Mouse (Mus musculus): ENCODE measurements at regions not wholly inside any gene's neighbourhood (a gene's known extent, or its start where the extent isn't known, plus 50 kb on each side); places are given as distances from the start of the nearest gene placed in this dataset.

- no peak overlapping the region for H3K9ac ChIP-seq (ENCODE audit: low read depth, low read length)
- no peaks in the 10 kb centered on the region for H3K4me1 ChIP-seq (replicated peaks; ENCODE audit: control insufficient read depth, insufficient read depth, low read length)
- no peaks in the 10 kb centered on the region for H3K27me3 ChIP-seq (replicated peaks; ENCODE audit: control insufficient read depth, insufficient read depth, low read length)
- no peak for ATAC-seq
- H3K4me3 ChIP-seq (ENCODE audit: low read depth, low read length): no peak overlapping the region
- H3K36me3 ChIP-seq (ENCODE audit: control insufficient read depth, insufficient read depth): no peaks in the 10 kb centered on the region
- WGBS: 50% methylated on average over 10 of the region's 10 CpGs
- no peak overlapping the region for H3K4me2 ChIP-seq (replicated peaks; ENCODE audit: low read depth)
- no peaks in the 10 kb centered on the region for H3K9me3 ChIP-seq (ENCODE audit: control insufficient read depth)
- TF ChIP-seq CTCF (IDR thresholded peaks at IDR 0.05; ENCODE audit: low read depth): no peak
- H3K27ac ChIP-seq (ENCODE audit: low read depth, low read length): no peak overlapping the region
Measured at GRCm38 (mm10) chr12:98106789-98107684, 152.2 kb downstream of the Galc start.

DNA sequence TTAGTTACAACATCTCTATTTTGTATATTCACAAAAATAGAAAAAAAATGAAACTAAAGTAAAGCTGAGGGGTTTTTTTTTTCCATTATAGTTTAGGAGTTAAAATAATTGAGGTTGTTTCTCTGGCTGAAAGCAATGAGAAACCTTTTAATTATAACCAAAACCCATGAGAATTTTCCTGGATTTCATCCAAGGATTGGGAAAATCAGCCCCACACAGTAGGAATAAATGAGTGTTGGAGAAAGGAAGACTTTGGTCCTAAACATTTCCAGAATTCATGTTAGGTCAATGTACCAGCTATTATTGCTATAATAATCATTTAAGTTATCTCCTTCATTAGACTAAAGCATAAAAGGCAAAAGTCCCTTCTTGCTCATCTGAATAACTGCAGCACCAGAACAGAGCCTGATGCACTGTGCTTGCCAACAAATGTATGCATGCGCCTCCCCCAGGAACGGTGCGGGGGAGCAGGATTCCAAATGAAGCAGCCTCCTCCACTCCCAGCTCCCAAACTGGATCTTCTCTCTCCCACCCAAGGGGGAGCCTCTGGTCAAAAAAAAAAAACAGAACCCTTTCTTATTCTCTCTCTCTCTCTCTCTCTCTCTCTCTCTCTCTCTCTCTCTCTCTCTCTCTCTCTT lies 153.0 kb downstream of the Galc start:
- no peak for ATAC-seq
- WGBS: 52% methylated on average over 3 of the region's 3 CpGs
- no peaks in the 10 kb centered on the region for H3K27me3 ChIP-seq (replicated peaks; ENCODE audit: control insufficient read depth, insufficient read depth, low read length)
- no peak overlapping the region for H3K27ac ChIP-seq (ENCODE audit: low read depth, low read length)
- TF ChIP-seq CTCF (IDR thresholded peaks at IDR 0.05; ENCODE audit: low read depth): no peak
- no peak overlapping the region for H3K9ac ChIP-seq (ENCODE audit: low read depth, low read length)
- no peaks in the 10 kb centered on the region for H3K36me3 ChIP-seq (ENCODE audit: control insufficient read depth, insufficient read depth)
- H3K4me3 ChIP-seq (ENCODE audit: low read depth, low read length): no peak overlapping the region
- H3K4me1 ChIP-seq (replicated peaks; ENCODE audit: control insufficient read depth, insufficient read depth, low read length): no peaks in the 10 kb centered on the region
- no peaks in the 10 kb centered on the region for H3K9me3 ChIP-seq (ENCODE audit: control insufficient read depth)
- no peak overlapping the region for H3K4me2 ChIP-seq (replicated peaks; ENCODE audit: low read depth)

GRCm38 (mm10) chr12:98105749-98106148 lies 153.5 kb downstream of the Galc start:
- Histone ChIP-seq H3K4me3 (ENCODE audit: low read depth, low read length) (no peak overlapping the region), H3K9me3 (ENCODE audit: control insufficient read depth) (no peaks in the 10 kb centered on the region), H3K4me1 (replicated peaks; ENCODE audit: control insufficient read depth, insufficient read depth, low read length) (no peaks in the 10 kb centered on the region), H3K4me2 (replicated peaks; ENCODE audit: low read depth) (no peak overlapping the region), H3K9ac (ENCODE audit: low read depth, low read length) (no peak overlapping the region), H3K36me3 (ENCODE audit: control insufficient read depth, insufficient read depth) (no peaks in the 10 kb centered on the region), H3K27me3 (replicated peaks; ENCODE audit: control insufficient read depth, insufficient read depth, low read length) (no peaks in the 10 kb centered on the region), H3K27ac (ENCODE audit: low read depth, low read length) (no peak overlapping the region)
- ATAC-seq: no peak
- TF ChIP-seq CTCF (IDR thresholded peaks at IDR 0.05; ENCODE audit: low read depth): no peak

DNA sequence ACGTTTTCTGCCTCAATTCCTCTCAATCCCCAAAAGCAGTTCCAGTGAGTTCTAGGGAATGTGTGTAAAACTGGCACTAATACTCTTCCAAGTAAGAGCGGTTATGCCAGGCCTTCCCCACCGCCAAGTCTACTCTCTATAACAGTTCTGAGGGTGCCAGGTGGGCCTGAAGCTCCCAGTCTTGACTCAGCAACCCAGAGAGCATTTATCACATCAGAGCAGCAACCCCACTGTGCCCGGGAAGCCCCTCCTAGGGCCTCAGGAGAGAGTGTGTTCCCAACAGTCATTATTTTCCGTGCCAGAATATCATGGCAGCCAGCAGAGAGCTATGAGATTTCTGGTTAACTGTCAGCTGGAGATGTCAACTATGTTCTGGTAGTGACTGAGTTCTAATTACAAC lies 169.1 kb downstream of the Galc start:
- H3K36me3 ChIP-seq (ENCODE audit: control insufficient read depth, insufficient read depth): no peaks in the 10 kb centered on the region
- H3K9me3 ChIP-seq (ENCODE audit: control insufficient read depth): no peaks in the 10 kb centered on the region
- H3K4me1 ChIP-seq (replicated peaks; ENCODE audit: control insufficient read depth, insufficient read depth, low read length): no peaks in the 10 kb centered on the region
- H3K27me3 ChIP-seq (replicated peaks; ENCODE audit: control insufficient read depth, insufficient read depth, low read length): no peaks in the 10 kb centered on the region
- 68% methylated on average over 5 of the region's 5 CpGs for WGBS
- no peak overlapping the region for H3K4me3 ChIP-seq (ENCODE audit: low read depth, low read length)
- no peak overlapping the region for H3K27ac ChIP-seq (ENCODE audit: low read depth, low read length)
- ATAC-seq: no peak
- no peak overlapping the region for H3K9ac ChIP-seq (ENCODE audit: low read depth, low read length)
- TF ChIP-seq CTCF (IDR thresholded peaks at IDR 0.05; ENCODE audit: low read depth): no peak
- H3K4me2 ChIP-seq (replicated peaks; ENCODE audit: low read depth): no peak overlapping the region

DNA sequence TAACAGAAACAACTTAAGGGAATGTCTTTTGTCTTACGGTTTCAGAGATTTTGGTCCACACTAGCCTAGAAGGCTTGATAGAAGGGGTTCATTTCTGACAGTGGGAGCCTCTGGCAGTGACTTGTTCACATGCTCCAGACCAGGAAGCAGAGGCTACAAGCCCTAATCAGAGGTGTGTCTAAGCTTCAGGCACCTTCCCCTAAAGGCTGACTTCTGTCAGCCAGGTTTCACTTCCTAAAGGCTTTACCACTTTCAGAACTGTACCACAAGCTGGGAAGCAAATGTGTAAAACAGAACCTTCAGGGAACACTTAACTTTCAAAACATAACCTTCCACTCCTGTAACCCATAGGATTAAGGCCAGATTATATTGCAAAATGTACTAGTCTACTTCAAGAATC lies 180.9 kb downstream of the Galc start:
- Histone ChIP-seq H3K27ac (ENCODE audit: low read depth, low read length) (no peak overlapping the region), H3K27me3 (replicated peaks; ENCODE audit: control insufficient read depth, insufficient read depth, low read length) (no peaks in the 10 kb centered on the region), H3K4me1 (replicated peaks; ENCODE audit: control insufficient read depth, insufficient read depth, low read length) (no peaks in the 10 kb centered on the region), H3K9me3 (ENCODE audit: control insufficient read depth) (no peaks in the 10 kb centered on the region), H3K4me3 (ENCODE audit: low read depth, low read length) (no peak overlapping the region), H3K36me3 (ENCODE audit: control insufficient read depth, insufficient read depth) (no peaks in the 10 kb centered on the region), H3K4me2 (replicated peaks; ENCODE audit: low read depth) (no peak overlapping the region), H3K9ac (ENCODE audit: low read depth, low read length) (no peak overlapping the region)
- TF ChIP-seq CTCF (IDR thresholded peaks at IDR 0.05; ENCODE audit: low read depth): no peak
- 91% methylated on average over 1 of the region's 1 CpGs for WGBS
- ATAC-seq: no peak

DNA sequence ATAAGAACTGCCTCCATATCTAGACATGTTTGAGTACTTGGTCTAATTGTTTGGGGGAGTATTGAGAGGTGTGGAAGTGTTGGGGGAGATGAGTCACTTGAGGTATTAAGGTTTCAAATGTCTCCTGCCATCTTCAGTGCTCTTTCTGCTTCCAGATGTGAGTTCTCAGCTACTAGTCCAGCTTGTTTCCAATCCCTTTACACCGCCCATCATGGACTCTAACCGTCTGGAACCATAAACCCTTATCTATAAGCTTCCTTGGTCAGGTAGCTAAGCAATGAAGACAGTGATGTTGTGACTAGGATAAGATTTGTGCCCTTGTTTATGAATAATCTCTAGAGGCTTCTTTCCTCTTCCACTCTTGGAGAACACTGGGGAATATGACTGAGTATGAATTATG lies 183.7 kb downstream of the Galc start:
- Histone ChIP-seq H3K4me2 (replicated peaks; ENCODE audit: low read depth) (no peak overlapping the region), H3K27me3 (replicated peaks; ENCODE audit: control insufficient read depth, insufficient read depth, low read length) (no peaks in the 10 kb centered on the region), H3K9me3 (ENCODE audit: control insufficient read depth) (no peaks in the 10 kb centered on the region), H3K4me1 (replicated peaks; ENCODE audit: control insufficient read depth, insufficient read depth, low read length) (no peaks in the 10 kb centered on the region), H3K4me3 (ENCODE audit: low read depth, low read length) (no peak overlapping the region), H3K36me3 (ENCODE audit: control insufficient read depth, insufficient read depth) (no peaks in the 10 kb centered on the region), H3K27ac (ENCODE audit: low read depth, low read length) (no peak overlapping the region), H3K9ac (ENCODE audit: low read depth, low read length) (no peak overlapping the region)
- ATAC-seq: peak; percentile 59; the same call in 1 of the 2 replicates
- no peak for TF ChIP-seq CTCF (IDR thresholded peaks at IDR 0.05; ENCODE audit: low read depth)
- 55% methylated on average over 2 of the region's 2 CpGs for WGBS

Data from intestine, postnatal 0 days (tissue).